Mouse (Mus musculus) common myeloid progenitor, adult 5-6 weeks (primary cell): ENCODE data around the gene Mlh3. TPM values are rescaled to one million over a fixed set of nuclear protein-coding genes. Genes with fewer than 3 reads are reported as not detected.
A peak's percentile ranks its signal among the peaks of the same experiment; 100 is the strongest.

Experiments used
- ATAC-seq: replicated peaks from 2 replicates; pipeline ENCODE4 v1.8.0; 2016; ENCODE audit warnings: low read depth, mild to moderate bottlenecking, moderate TSS enrichment, inconsistent platforms; ENCODE audit not compliant: poor library complexity, severe bottlenecking
- total RNA-seq: library from RNA; stranded (forward); fragments of 200-1000, 187-1606 nt; gene quantifications from 2 replicates; pipeline ENCODE4 v1.2.3, GENCODE M21; 2017

Mlh3 gene
- 11.8 and 14.3 TPM in 2 replicates for total RNA-seq

- ATAC-seq = peak; percentile 87
These were observed at the start of gene Mlh3 for GRCm38 (mm10) chr12:85270319-85270718. Mlh3 (minus strand) TSS chr12:85270599.

DNA sequence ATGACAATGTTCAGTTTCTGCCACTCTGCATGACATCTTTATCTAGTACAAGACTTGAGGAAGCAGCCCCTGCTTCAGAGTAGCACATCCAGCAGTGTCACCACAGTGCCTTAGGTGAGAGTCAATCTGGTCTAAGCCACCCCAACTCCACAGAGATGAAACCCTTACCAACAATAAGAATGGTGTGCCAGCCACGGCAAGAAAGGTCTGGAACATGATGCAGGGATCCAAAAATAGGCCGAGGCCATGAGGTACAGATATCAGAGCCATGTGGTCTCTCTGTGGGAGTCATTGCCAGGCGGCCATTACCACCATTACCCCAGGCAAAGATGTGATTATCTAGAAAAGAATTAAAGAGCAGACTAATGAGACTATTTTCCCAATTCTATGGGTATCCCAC is 38.3 kb upstream of the Mlh3 start:
- no peak for ATAC-seq

DNA sequence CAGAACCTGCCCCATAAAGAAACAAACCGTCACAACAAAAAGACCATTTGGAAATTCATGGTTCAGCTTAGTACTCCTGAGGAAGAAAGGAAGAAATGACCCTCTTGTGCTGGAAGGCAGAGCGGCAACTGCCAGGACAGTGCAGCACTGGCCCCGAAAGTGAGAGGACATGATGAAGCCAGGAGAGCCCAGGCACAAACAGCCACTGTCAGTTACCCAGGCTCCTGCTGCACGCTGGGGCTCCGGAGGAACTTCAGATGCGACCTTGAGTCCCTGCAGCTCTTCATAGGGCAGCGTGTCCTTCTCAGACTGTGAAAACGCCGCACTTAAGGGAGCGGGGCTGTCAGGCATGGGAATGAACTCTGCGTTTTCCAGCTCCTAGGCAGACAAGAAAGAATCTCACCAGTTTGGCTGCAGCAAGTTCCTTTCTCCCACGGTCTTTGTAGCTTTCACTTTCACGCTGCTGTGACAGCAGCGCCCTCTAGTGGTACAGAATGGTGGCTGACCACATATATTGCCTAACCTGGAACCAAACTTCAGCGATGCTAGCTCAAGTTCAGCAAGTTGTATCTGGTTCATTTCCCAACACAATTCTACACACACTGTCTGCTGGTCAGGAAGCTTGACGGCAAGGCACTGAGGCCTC is 35.0 kb upstream of the Mlh3 start:
- peak; percentile 87 for ATAC-seq

DNA sequence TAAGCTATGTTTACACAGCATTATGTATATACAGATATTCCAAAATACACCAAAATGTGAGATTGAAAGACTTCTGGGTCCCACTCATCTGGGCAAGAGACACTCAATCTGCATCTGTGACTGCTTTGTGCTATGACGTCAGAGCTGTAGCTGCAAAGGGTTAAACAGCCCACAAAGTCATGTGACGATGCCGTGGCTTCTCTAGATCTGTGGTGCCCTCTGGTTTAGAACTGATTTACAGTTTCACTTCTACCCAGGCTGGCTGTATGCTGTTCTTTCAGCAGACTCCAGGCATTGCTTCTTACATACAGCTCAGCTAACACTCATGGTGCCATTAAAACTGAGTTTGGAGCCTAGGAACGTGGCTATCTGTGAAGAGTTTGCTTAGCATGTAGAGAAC is 34.3 kb upstream of the Mlh3 start:
- ATAC-seq = peak; percentile 37; the same call in 1 of the 2 replicates

DNA sequence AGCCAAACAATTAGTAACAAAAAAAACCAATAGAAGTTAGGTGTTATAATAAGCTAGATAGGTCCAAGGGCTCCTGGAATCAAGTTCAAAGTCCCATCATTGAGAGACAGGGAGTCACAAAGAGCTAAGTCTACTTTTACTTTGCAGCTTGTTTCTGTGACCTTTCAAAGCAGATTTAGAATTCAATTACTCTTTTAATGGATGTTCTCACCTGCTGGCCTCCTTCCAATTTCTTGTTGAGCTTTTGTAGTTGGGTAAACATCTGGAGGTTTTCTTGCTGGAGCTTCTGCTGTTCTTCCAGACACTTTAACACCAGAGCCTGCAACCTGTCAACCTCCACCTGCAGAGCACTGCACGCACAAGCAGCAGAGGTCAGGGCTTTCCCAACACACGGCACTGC is 32.9 kb upstream of the Mlh3 start:
- ATAC-seq = no peak

- ATAC-seq = no peak
These were observed 28.4 kb upstream of the Mlh3 start for GRCm38 (mm10) chr12:85298835-85299180.

DNA sequence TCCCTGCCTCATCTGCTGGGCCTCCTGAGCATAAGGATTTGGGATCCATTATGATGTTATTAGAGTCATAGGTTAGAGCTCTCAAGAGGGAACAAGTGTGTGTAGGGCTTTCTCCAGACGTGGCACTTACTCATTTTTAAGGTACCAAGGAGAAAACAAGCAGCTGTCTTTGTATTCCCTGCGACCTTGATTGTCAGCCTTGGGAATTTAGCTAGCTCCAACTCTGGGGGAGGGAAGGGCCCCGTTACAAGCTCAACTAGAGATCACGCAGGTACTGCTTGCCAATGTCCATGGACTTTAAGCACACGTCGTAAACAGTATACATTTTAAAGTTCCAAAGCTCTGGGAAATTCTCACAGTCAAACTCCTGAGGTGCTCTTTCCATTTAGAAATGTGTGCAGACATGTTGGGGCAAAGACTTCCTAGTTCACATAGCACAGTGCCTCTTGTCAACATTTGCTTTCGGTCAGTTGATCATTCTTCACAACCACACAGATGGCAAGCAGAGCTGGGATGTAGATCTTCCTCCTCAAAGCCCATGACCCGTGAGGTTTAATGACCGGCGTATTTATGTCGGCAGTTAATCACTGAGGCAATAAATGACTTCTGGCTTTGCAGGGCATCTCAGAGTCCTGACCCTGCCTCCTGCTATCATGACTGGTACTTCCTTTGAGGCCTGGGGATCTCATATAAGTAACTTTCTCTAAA is 27.9 kb upstream of the Mlh3 start:
- no peak for ATAC-seq

- no peak for ATAC-seq
These were observed 27.1 kb upstream of the Mlh3 start for GRCm38 (mm10) chr12:85297345-85297997.

DNA sequence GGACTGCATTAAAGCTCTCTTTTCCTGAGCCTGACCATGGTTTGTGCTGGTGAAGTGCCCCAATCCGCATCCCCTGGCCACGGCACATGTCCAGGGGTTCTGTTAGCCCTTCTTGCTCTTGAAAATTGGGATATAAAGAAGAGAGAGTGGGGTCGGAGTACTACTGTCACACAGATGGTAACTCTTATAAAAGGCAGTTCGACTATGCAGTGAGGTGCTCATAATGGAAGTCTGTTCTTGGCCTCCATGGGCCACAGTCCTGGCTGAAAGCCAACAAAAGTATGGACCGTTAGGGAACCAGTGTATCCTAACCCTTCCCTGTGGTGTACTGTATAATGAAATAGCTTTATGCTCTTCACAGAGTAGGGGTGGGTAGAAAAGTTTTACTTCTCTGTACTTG is 26.5 kb upstream of the Mlh3 start:
- no peak for ATAC-seq

DNA sequence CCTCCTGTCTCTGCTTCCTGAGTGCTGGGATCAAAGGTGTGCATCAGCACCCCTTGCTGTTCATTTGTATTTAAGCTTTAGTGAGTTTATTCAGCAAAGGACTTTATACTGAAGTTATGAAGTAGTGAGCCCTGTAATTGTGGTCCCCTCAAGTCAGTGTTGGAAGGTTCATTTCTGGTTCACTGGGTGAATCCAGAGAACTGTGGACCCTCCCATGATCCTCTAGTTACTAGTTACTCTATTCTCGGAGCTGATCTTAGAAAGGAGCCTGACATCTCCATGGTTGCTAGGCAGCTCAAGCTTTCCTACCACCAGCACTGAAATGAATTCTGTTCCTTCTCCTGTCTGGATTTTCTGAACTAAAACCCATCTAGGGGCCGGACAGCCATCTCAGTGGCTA is 25.1 kb upstream of the Mlh3 start:
- no peak for ATAC-seq

GRCm38 (mm10) chr12:85292906-85293305 is 22.5 kb upstream of the Mlh3 start:
- no peak for ATAC-seq

- no peak for ATAC-seq
These were observed 21.9 kb upstream of the Mlh3 start for GRCm38 (mm10) chr12:85292288-85292687.

GRCm38 (mm10) chr12:85291541-85291940 is 21.1 kb upstream of the Mlh3 start:
- no peak for ATAC-seq

DNA sequence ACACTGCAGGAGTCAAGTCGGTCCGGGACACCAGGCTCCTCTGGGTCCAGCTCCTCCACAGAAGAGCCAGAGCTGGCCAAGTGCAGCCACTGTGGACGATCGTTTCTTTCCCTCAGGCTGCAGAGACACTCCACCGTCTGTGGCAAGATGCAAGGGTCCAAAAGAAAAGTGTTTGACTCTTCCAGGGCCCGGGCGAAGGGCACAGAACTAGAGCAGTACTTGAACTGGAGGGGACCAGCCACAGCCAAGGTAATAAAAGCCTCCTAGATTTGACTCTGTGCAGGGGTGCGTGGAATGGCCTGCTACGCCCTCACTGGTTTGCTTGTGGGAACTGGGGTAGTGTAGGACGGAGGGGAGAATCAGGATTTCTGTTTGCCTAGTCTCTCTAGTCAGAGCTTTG is 20.2 kb upstream of the Mlh3 start:
- no peak for ATAC-seq

- ATAC-seq = no peak
These were observed 19.0 kb upstream of the Mlh3 start for GRCm38 (mm10) chr12:85289157-85290000.

- ATAC-seq = peak; percentile 72
These were observed 18.2 kb upstream of the Mlh3 start, which contains the start of gene Zc2hc1c for GRCm38 (mm10) chr12:85288486-85289156. Zc2hc1c (plus strand) TSS chr12:85288591.

DNA sequence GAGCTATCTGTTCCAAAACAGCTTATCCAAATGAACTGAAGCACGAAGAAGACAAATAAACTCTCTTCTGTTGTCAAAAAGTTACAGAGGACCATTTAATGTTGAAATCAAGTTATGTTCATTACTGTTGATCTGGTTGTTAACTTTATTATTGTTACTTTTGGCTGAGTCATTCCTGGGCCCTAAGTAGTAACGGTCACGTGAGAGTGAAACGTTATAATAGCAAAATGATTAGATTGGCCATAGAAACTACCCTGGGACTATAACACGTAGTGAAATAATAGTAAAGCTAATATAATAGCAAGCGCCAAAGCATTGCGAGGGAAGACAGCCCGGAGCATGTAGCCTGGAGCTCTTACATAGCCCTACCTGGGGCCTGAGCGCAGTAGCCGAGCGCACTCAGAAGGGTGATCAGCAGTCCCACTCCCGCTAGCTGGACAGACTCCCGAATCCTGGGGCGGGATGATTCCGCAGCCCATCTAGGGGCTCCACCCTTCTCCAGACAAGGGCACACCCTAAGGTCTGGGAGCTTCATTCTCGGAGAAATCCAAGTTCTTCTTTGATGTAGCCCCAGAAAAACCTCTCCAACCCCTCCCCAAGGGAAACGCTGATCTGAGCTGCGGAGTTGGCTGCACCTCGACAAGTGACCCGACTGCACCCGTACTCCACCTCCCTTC is 17.5 kb upstream of the Mlh3 start, which contains the start of gene Acyp1:
TSS of gene Acyp1 (minus strand) at position 630 of the 677 bp plus-strand sequence.
- ATAC-seq = peak; percentile 22; the same call in 1 of the 2 replicates

- ATAC-seq = peak; percentile 57
These were observed 16.5 kb upstream of the Mlh3 start for GRCm38 (mm10) chr12:85286941-85287340.

DNA sequence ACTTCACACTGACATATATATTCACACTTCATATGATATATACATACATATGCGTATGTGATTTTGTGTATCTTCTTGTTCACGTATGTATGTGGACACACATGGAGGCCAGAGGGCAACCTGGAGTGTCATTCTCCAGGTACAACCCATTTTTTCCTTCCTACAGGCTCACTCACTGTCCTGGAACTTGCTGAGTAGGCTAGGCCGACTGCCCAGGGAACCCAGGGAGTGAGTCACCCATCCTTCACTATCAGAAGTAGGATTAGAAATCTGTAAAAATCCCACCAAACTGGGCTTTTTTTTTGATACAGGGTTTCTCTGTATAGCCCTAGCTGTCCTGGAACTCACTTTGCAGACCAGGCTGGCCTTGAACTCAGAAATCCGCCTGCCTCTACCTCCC is 14.6 kb upstream of the Mlh3 start:
- ATAC-seq = no peak
